Mouse (Mus musculus) neural tube, embryonic 12.5 days (tissue): ENCODE data around the gene Pacrg. TPM values are rescaled to one million over a fixed set of nuclear protein-coding genes. Genes with fewer than 3 reads are reported as not detected.

Experiments used
- ATAC-seq: fragments of 200-750 bp; cut with Nextera tagmentation; 2 replicates; pipeline ENCODE4 v1.8.0; 2017; ENCODE audit warnings: low read depth, mild to moderate bottlenecking, moderate TSS enrichment, moderate library complexity; ENCODE audit not compliant: low FRiP score
- H3K27ac ChIP-seq: fragments of 300-500 bp; sonication (generic); 2 replicates; pipeline ENCODE4 v1.5.1; 2016
- H3K27me3 ChIP-seq: fragments of 300-500 bp; sonication (generic); replicated peaks from 2 replicates; pipeline ENCODE4 v1.6.1; 2016; ENCODE audit warnings: mild to moderate bottlenecking
- H3K36me3 ChIP-seq: fragments of 300-500 bp; sonication (generic); 2 replicates; pipeline ENCODE4 v1.6.1; 2016; ENCODE audit warnings: mild to moderate bottlenecking
- H3K4me1 ChIP-seq: fragments of 300-500 bp; sonication (generic); 2 replicates; pipeline ENCODE4 v1.6.1; 2016
- H3K4me2 ChIP-seq: fragments of 300-500 bp; sonication (generic); replicated peaks from 2 replicates; pipeline ENCODE4 v1.6.1; 2016; ENCODE audit warnings: mild to moderate bottlenecking
- H3K4me3 ChIP-seq: fragments of 300-500 bp; sonication (generic); 2 replicates; pipeline ENCODE4 v1.5.1; 2016
- H3K9ac ChIP-seq: fragments of 300-500 bp; sonication (generic); 2 replicates; pipeline ENCODE4 v1.6.1; 2016; ENCODE audit warnings: mild to moderate bottlenecking
- H3K9me3 ChIP-seq: fragments of 300-500 bp; sonication (generic); 2 replicates; pipeline ENCODE4 v1.6.1; 2016; ENCODE audit warnings: mild to moderate bottlenecking
- WGBS: fragments of 180-500 bp; shearing (Covaris S2); methylation state at CpG from one replicate; pipeline ENCODE4 v1.1.7; 2016; 5-methylcytosine and 5-hydroxymethylcytosine counted together
- polyA plus RNA-seq: library from polyadenylated mRNA; unstranded; fragments of >200 nt; fragmentation: Nextera tagmentation; extraction: Ambion mirVana; gene quantifications from 2 replicates; pipeline ENCODE4 v1.2.1, GENCODE M21; 2016

Gene Pacrg
- polyA plus RNA-seq, 1 experiment from 2014 or later = 8.8 TPM

DNA sequence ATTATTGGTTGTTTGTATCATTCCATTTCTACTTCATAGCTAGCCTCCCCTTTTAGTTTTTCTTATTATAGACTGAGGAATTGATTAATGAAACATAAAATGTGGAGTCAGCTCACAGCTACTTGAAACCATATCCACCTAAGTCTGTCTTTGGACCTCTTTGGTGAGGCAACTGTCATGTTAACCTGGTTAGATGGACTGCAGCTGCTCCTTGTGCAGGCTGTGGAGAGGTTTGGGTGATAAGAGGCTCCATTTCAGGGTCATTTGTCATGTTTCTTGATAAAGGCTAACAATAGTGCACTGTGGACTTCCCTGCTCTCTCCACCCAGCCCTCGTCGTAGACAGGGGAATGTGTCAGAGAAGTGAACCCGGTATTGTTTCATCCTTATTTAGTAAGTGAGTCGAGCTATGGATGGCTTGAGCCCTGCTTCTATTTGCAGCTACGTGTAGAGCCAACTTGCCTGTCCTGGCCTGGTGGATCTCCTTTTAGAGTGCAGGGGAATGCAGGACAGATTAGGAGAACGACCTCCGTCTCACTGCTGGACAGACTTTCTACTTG lies 366.2 kb downstream of the Pacrg start:
- ATAC-seq = no peak
- no peak overlapping the region for H3K4me3 ChIP-seq
- H3K27me3 ChIP-seq = no peaks in the 10 kb centered on the region
- H3K4me2 ChIP-seq = no peak overlapping the region
- no peak overlapping the region for H3K27ac ChIP-seq
- no peaks in the 10 kb centered on the region for H3K9me3 ChIP-seq
- WGBS = 70% methylated on average over 7 of the region's 7 CpGs
- H3K4me1 ChIP-seq = peaks cover 19% of the 10 kb centered on the region
- no peak overlapping the region for H3K9ac ChIP-seq
- H3K36me3 ChIP-seq = no peaks in the 10 kb centered on the region

DNA sequence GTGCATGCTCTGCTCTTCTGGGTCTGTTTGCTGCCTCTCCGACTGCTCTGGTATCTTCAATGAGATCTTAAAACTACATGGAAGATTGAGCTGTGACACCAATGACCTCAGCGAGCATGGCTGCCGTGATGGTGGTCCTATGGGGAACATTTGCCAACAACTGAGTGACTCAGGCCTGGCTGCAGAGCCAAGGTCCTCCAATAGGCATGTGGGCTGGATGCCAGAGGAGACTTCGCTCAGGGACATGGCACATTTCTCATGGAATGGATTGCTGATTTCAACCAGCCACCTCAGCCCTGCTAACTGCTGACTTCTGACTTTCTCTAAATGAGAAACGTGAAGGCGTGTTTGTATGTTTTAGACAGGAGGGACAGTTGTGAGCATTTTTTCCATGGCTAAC lies 366.9 kb downstream of the Pacrg start:
- no peak overlapping the region for H3K9ac ChIP-seq
- no peaks in the 10 kb centered on the region for H3K36me3 ChIP-seq
- no peak overlapping the region for H3K27ac ChIP-seq
- H3K4me3 ChIP-seq = no peak overlapping the region
- WGBS = 88% methylated on average over 6 of the region's 6 CpGs
- no peaks in the 10 kb centered on the region for H3K27me3 ChIP-seq
- H3K9me3 ChIP-seq = no peaks in the 10 kb centered on the region
- H3K4me1 ChIP-seq = peaks cover 13% of the 10 kb centered on the region
- H3K4me2 ChIP-seq = no peak overlapping the region
- no peak for ATAC-seq

GRCm38 (mm10) chr17:10469874-10470568 lies 370.1 kb downstream of the Pacrg start:
- ATAC-seq = no peak
- Histone ChIP-seq H3K36me3 (no peaks in the 10 kb centered on the region), H3K4me3 (no peak overlapping the region), H3K9me3 (no peaks in the 10 kb centered on the region), H3K4me1 (no peaks in the 10 kb centered on the region), H3K27me3 (no peaks in the 10 kb centered on the region), H3K9ac (no peak overlapping the region), H3K4me2 (no peak overlapping the region), H3K27ac (no peak overlapping the region)
- 92% methylated on average over 9 of the region's 9 CpGs for WGBS

DNA sequence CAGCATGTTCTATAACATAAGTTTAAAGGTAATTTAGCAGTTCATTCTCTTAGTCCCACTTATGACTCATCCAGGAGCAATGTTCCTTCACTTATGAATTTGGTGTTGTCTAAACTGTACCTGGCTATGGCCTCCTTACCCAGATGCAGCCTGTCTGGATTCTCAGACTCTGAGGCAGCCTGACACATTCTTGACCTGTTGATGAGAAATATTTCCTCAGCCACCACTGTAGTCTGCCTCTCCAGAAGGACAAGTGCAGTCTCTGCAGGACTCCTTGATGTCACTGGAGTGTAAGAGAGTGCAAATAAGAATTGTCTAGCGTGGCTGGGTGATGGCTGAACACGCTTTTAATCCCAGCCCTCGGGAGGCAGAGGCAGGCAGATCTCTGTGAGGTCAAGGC lies 373.0 kb downstream of the Pacrg start:
- no peak for ATAC-seq
- Histone ChIP-seq H3K27ac (no peak overlapping the region), H3K4me2 (no peak overlapping the region), H3K4me3 (no peak overlapping the region), H3K27me3 (no peaks in the 10 kb centered on the region), H3K9ac (no peak overlapping the region), H3K9me3 (no peaks in the 10 kb centered on the region), H3K36me3 (no peaks in the 10 kb centered on the region), H3K4me1 (no peaks in the 10 kb centered on the region)
- 88% methylated on average over 3 of the region's 3 CpGs for WGBS

- Histone ChIP-seq H3K27me3 (no peaks in the 10 kb centered on the region), H3K4me2 (no peak overlapping the region), H3K27ac (no peak overlapping the region), H3K9ac (no peak overlapping the region), H3K36me3 (no peaks in the 10 kb centered on the region), H3K4me3 (no peak overlapping the region), H3K9me3 (no peaks in the 10 kb centered on the region), H3K4me1 (no peaks in the 10 kb centered on the region)
- 80% methylated on average over 6 of the region's 6 CpGs for WGBS
- ATAC-seq = no peak
Measured at GRCm38 (mm10) chr17:10465467-10465866, 374.6 kb downstream of the Pacrg start.

GRCm38 (mm10) chr17:10464700-10465099 lies 375.4 kb downstream of the Pacrg start:
- Histone ChIP-seq H3K4me1 (no peaks in the 10 kb centered on the region), H3K9me3 (no peaks in the 10 kb centered on the region), H3K4me3 (no peak overlapping the region), H3K9ac (no peak overlapping the region), H3K4me2 (no peak overlapping the region), H3K27ac (no peak overlapping the region), H3K27me3 (no peaks in the 10 kb centered on the region), H3K36me3 (no peaks in the 10 kb centered on the region)
- no peak for ATAC-seq
- 74% methylated on average over 3 of the region's 3 CpGs for WGBS

- no peaks in the 10 kb centered on the region for H3K9me3 ChIP-seq
- no peak overlapping the region for H3K27ac ChIP-seq
- H3K4me2 ChIP-seq = no peak overlapping the region
- H3K27me3 ChIP-seq = no peaks in the 10 kb centered on the region
- no peaks in the 10 kb centered on the region for H3K4me1 ChIP-seq
- no peak overlapping the region for H3K9ac ChIP-seq
- H3K36me3 ChIP-seq = no peaks in the 10 kb centered on the region
- no peak for ATAC-seq
- H3K4me3 ChIP-seq = no peak overlapping the region
- 90% methylated on average over 3 of the region's 3 CpGs for WGBS
Measured at GRCm38 (mm10) chr17:10463626-10464025, 376.5 kb downstream of the Pacrg start.

GRCm38 (mm10) chr17:10460916-10461315 lies 379.2 kb downstream of the Pacrg start:
- no peak overlapping the region for H3K4me3 ChIP-seq
- no peak overlapping the region for H3K9ac ChIP-seq
- H3K9me3 ChIP-seq = no peaks in the 10 kb centered on the region
- 90% methylated on average over 4 of the region's 4 CpGs for WGBS
- no peaks in the 10 kb centered on the region for H3K36me3 ChIP-seq
- ATAC-seq = no peak
- no peak overlapping the region for H3K27ac ChIP-seq
- H3K27me3 ChIP-seq = no peaks in the 10 kb centered on the region
- no peak overlapping the region for H3K4me2 ChIP-seq
- H3K4me1 ChIP-seq = peaks cover 6% of the 10 kb centered on the region

DNA sequence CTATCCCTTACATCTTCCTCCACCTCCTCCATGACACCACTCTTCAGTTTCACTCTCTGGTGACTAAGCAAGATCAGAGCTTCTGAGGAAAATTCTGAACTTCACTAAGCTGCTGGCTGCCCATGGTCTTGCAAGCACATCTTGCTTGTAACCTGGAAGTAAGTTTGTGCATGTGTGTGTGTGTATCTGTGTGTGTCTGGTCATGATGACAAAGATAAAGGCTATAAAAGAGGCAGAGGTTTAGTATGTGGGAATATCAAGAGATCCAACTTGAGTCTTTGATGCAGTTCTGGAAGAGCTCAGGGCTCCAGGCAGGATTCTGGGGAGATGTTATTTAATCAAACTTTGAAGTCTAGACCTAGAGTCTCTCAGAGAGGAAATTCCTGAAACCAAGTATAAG lies 381.4 kb downstream of the Pacrg start:
- Histone ChIP-seq H3K27ac (no peak overlapping the region), H3K27me3 (no peaks in the 10 kb centered on the region), H3K9me3 (no peaks in the 10 kb centered on the region), H3K36me3 (no peaks in the 10 kb centered on the region), H3K4me2 (no peak overlapping the region), H3K4me3 (no peak overlapping the region), H3K9ac (no peak overlapping the region), H3K4me1 (peaks cover 6% of the 10 kb centered on the region)
- no peak for ATAC-seq

DNA sequence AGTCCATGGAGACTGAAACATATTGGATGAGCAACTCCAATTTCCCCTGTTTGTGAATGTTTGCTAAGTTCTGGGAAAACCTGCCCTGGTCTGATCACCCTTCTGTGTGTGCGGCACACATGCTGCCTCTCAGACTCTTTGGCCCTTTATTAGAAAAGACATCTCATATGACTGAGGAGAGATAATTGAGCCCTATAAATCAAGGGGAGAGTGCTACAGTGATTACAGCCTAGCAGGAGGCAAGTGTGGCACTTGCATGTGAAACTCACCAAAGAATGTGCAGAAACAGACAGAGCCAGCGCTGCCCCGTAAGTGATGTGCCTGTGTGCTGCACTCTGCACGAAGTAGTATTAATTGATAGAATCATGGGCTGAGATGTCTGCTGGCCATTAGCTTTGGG lies 383.7 kb downstream of the Pacrg start:
- H3K9ac ChIP-seq = no peak overlapping the region
- H3K27ac ChIP-seq = no peak overlapping the region
- no peak for ATAC-seq
- no peaks in the 10 kb centered on the region for H3K27me3 ChIP-seq
- H3K4me2 ChIP-seq = no peak overlapping the region
- WGBS = 54% methylated on average over 4 of the region's 4 CpGs
- no peak overlapping the region for H3K4me3 ChIP-seq
- peaks cover 12% of the 10 kb centered on the region for H3K4me1 ChIP-seq
- no peaks in the 10 kb centered on the region for H3K36me3 ChIP-seq
- no peaks in the 10 kb centered on the region for H3K9me3 ChIP-seq

DNA sequence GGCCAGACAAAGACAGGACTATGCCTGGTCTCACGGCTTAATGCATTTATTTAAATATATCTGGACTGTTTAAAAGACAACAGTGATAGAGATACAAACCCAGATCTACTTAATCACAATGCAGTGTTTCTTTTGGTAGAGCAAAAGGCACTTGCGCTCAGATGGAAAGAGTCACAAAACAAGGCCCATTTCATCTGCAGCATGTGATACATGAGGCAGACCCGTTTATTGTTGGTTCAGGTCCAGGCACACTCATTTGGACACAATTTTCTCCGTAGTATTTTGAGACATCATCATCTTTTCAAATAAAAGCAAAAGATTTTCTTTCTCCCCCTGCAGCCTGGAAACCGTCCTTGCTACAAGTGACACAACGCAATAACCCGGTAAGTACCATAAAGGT lies 384.1 kb downstream of the Pacrg start:
- H3K9ac ChIP-seq = no peak overlapping the region
- H3K27ac ChIP-seq = no peak overlapping the region
- H3K36me3 ChIP-seq = no peaks in the 10 kb centered on the region
- ATAC-seq = no peak
- H3K9me3 ChIP-seq = no peaks in the 10 kb centered on the region
- WGBS = 81% methylated on average over 7 of the region's 7 CpGs
- no peaks in the 10 kb centered on the region for H3K27me3 ChIP-seq
- H3K4me1 ChIP-seq = peaks cover 16% of the 10 kb centered on the region
- H3K4me3 ChIP-seq = no peak overlapping the region
- H3K4me2 ChIP-seq = no peak overlapping the region

GRCm38 (mm10) chr17:10454406-10454805 lies 385.7 kb downstream of the Pacrg start:
- Histone ChIP-seq H3K9me3 (no peaks in the 10 kb centered on the region), H3K4me1 (peaks cover 22% of the 10 kb centered on the region), H3K36me3 (no peaks in the 10 kb centered on the region), H3K27me3 (no peaks in the 10 kb centered on the region), H3K27ac (no peak overlapping the region), H3K4me2 (no peak overlapping the region), H3K4me3 (no peak overlapping the region), H3K9ac (no peak overlapping the region)
- no peak for ATAC-seq
- WGBS = 92% methylated on average over 8 of the region's 8 CpGs

DNA sequence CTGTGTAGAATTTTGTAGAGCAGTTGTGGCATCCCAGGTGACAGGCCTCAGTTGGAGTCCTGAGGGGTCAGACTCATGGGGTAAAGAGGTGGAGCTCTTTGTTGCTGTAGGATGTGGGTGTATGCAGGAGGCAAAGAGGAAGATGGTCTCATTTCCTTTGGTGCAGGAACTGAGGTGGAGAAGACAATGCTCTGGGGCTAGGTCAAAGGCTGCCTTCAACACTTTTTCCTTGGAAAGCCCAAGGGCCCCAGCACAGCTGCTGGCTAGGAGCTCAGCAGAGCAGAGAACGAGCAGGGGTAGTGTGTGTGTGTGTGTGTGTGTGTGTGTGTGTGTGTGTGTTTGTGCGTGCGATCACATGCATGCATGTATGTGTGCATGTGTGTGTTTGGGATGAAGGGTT lies 387.3 kb downstream of the Pacrg start:
- Histone ChIP-seq H3K27ac (no peak overlapping the region), H3K9me3 (no peaks in the 10 kb centered on the region), H3K4me1 (peaks cover 22% of the 10 kb centered on the region), H3K27me3 (no peaks in the 10 kb centered on the region), H3K36me3 (no peaks in the 10 kb centered on the region), H3K9ac (no peak overlapping the region), H3K4me2 (no peak overlapping the region), H3K4me3 (no peak overlapping the region)
- ATAC-seq = no peak
- WGBS = 93% methylated on average over 3 of the region's 3 CpGs
